In the genomic region with DNA sequence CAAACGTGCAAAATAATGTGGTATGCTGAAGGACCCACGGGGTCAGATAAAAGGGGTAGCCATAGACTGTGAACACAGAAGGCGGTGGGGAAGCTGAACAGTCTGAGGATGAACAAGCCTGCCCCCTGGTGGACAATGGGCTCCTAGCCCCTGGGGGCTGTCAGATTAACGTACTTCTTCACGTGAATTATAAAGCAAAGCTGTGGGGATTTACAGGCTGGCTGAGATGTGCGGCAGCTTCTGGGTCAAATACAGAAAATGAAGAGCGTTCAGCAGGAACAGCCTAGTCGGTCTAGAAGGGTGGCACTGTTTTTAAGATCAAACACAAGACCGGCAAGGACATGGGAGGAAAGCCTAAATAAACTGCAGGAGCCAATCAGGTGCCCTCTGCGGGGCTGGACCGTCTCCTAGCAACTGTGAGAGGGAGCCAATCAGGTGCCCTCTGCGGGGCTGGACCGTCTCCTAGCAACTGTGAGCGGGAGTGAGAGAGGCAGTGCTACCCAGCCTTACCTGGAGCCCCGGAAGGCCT, we compare ENCODE assay signal across 8 mouse cellular contexts. TPM values are rescaled to one million over a fixed set of nuclear protein-coding genes. Genes with fewer than 3 reads are reported as not detected.
DNase-seq lines count a peak whose midpoint lies in the region; ATAC-seq lines count a peak whose summit lies in the region.

No protein-coding gene starts in this region.

- H3K27ac ChIP-seq in forebrain, embryonic 16.5 days (ENCODE audit: low read length) = no peak overlapping the region
- no peak overlapping the region for H3K27ac ChIP-seq in hindbrain, embryonic 12.5 days
- no peak overlapping the region for H3K27ac ChIP-seq in lung, embryonic 15.5 days

- peak; percentile 98 for ATAC-seq in forebrain, embryonic 16.5 days
- ATAC-seq in hindbrain, embryonic 12.5 days (ENCODE audit: low FRiP score) = peak; percentile 98
- peak; percentile 81; the same call in 1 of the 2 replicates for ATAC-seq in lung, embryonic 15.5 days (ENCODE audit: borderline replicate concordance, extremely low read depth, low FRiP score, low TSS enrichment)
- no peak for ATAC-seq in monocyte, adult 5-6 weeks (replicated peaks; ENCODE audit: insufficient number of reproducible peaks, low FRiP score, low TSS enrichment, poor library complexity, severe bottlenecking)

- H3K4me3 ChIP-seq in forebrain, embryonic 16.5 days (replicated peaks; ENCODE audit: low read length) = peak overlapping the region; percentile 39
- H3K4me3 ChIP-seq in hindbrain, embryonic 12.5 days = peak overlapping the region; percentile 26
- no peak overlapping the region for H3K4me3 ChIP-seq in lung, embryonic 15.5 days

- peaks cover 12% of the 10 kb centered on the region for H3K36me3 ChIP-seq in forebrain, embryonic 16.5 days (ENCODE audit: control insufficient read depth, insufficient read depth)
- H3K36me3 ChIP-seq in hindbrain, embryonic 12.5 days = peaks cover 20% of the 10 kb centered on the region
- H3K36me3 ChIP-seq in lung, embryonic 15.5 days = peaks cover 7% of the 10 kb centered on the region

- no peaks in the 10 kb centered on the region for H3K27me3 ChIP-seq in forebrain, embryonic 16.5 days (replicated peaks; ENCODE audit: control insufficient read depth, insufficient read depth, low read length)
- no peaks in the 10 kb centered on the region for H3K27me3 ChIP-seq in hindbrain, embryonic 12.5 days
- H3K27me3 ChIP-seq in lung, embryonic 15.5 days = no peaks in the 10 kb centered on the region

- 5% methylated on average over 15 of the region's 15 CpGs for WGBS in forebrain, embryonic 16.5 days
- WGBS in hindbrain, embryonic 12.5 days = 11% methylated on average over 15 of the region's 15 CpGs
- 29% methylated on average over 15 of the region's 15 CpGs for WGBS in lung, embryonic 15.5 days

- peaks cover 13% of the 10 kb centered on the region for H3K4me1 ChIP-seq in forebrain, embryonic 16.5 days (replicated peaks; ENCODE audit: control insufficient read depth, insufficient read depth, low read length)
- 0 out of 2 replicates have a peak, but pooled peaks cover 4% of the 10 kb centered on the region for H3K4me1 ChIP-seq in hindbrain, embryonic 12.5 days
- no peaks in the 10 kb centered on the region for H3K4me1 ChIP-seq in lung, embryonic 15.5 days

- H3K9ac ChIP-seq in forebrain, embryonic 16.5 days (replicated peaks; ENCODE audit: low read depth, low read length) = 0 out of 2 replicates have a peak overlapping the region, but pooled peaks have one; percentile 25
- no peak overlapping the region for H3K9ac ChIP-seq in hindbrain, embryonic 12.5 days
- no peak overlapping the region for H3K9ac ChIP-seq in lung, embryonic 15.5 days

- H3K4me2 ChIP-seq in forebrain, embryonic 16.5 days (ENCODE audit: low read length) = peak overlapping the region; percentile 49
- peak overlapping the region; percentile 43 for H3K4me2 ChIP-seq in hindbrain, embryonic 12.5 days (replicated peaks)
- no peak overlapping the region for H3K4me2 ChIP-seq in lung, embryonic 15.5 days

- peak; percentile 45 for DNase-seq in T-cell, adult 2 months (ENCODE audit: low spot score)
- peak; percentile 48 to 60 for DNase-seq in cerebellum, adult 18-20 months
- DNase-seq in layer of hippocampus, adult 9-10 months (ENCODE audit: low spot score) = peak; percentile 63
- DNase-seq in retina, postnatal 7 days (ENCODE audit: low read depth, low spot score) = peak; percentile 76

- peaks cover 2% of the 10 kb centered on the region; the same call in 1 of the 2 replicates for H3K9me3 ChIP-seq in forebrain, embryonic 16.5 days (ENCODE audit: control insufficient read depth, low read length)
- 0 out of 2 replicates have a peak, but pooled peaks cover 5% of the 10 kb centered on the region for H3K9me3 ChIP-seq in hindbrain, embryonic 12.5 days (replicated peaks)
- 0 out of 2 replicates have a peak, but pooled peaks cover 4% of the 10 kb centered on the region for H3K9me3 ChIP-seq in lung, embryonic 15.5 days

RNA-seq across cellular contexts. Expression of a gene that starts 15.5 kb away (rescaled TPM):
- polyA plus RNA-seq in forebrain, embryonic 16.5 days (2015; fragmentation: Nextera tagmentation; extraction: Ambion mirVana) = 7.9 and 8.4 TPM in 2 replicates
- 7.4 TPM in 2 replicates for polyA plus RNA-seq in hindbrain, embryonic 12.5 days (2016; fragmentation: Nextera tagmentation; extraction: Ambion mirVana)
- polyA plus RNA-seq in lung, embryonic 15.5 days (2015; fragmentation: Nextera tagmentation; extraction: Ambion mirVana) = 3.6 and 3.7 TPM in 2 replicates
- total RNA-seq in monocyte, adult 5-6 weeks (2017) = 6.1 to 31.0 TPM (median 8.3 TPM) in 3 replicates

RNA-seq across cellular contexts. Expression of a gene that starts 15.6 kb away (rescaled TPM):
- 1.9 and 2.5 TPM in 2 replicates for polyA plus RNA-seq in forebrain, embryonic 16.5 days (2015; fragmentation: Nextera tagmentation; extraction: Ambion mirVana)
- polyA plus RNA-seq in hindbrain, embryonic 12.5 days (2016; fragmentation: Nextera tagmentation; extraction: Ambion mirVana) = 3.2 and 4.0 TPM in 2 replicates
- polyA plus RNA-seq in lung, embryonic 15.5 days (2015; fragmentation: Nextera tagmentation; extraction: Ambion mirVana) = 0.79 and 1.1 TPM in 2 replicates
- 0.95 to 1.7 TPM (median 1.3 TPM) in 3 replicates for total RNA-seq in monocyte, adult 5-6 weeks (2017)
